Comparison of ENCODE assay signal across 9 mouse cellular contexts in the genomic region with DNA sequence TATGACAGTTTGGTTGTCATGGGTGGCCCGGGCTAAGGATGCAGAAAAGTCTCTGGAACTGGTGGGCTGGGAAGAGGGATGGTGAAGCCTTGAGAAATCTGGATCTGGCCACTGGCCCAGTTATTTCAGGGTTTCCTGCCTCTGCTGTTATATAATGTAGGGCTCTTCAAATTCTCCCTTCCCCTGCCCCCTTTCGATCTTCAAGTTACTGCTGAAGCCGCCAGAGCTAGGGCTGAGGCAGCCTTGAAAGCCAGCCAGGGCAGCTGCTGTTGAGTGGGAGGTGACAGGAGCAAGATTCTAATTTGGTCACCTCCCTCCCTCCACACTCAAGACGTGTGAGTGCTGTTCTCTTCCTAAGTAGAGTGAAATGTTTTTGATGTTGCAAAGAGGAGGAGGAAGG. TPM values are rescaled to one million over a fixed set of nuclear protein-coding genes. Genes with fewer than 3 reads are reported as not detected.
DNase-seq lines count a peak whose midpoint lies in the region; ATAC-seq and TF ChIP-seq lines count a peak whose summit lies in the region.
"Had no signal": no experiment of that assay in that cellular context is flagged by ENCODE, and none has a peak within 500 bp of the region (broad histone marks: within the 10 kb centered on the region; RNA-seq: fewer than 3 reads in every experiment).

No protein-coding gene starts in this region.

- DNase-seq in kidney, adult 2 months, result peak; percentile 25
- peak; percentile 73 to 87 for DNase-seq in left cerebral cortex, adult 2 months (ENCODE audit: extremely low spot score in 1 of 2, low spot score in 2 of 2)
- DNase-seq in right cerebral cortex, postnatal 25 days, result peak; percentile 88
- DNase-seq in cerebellum, adult 18-20 months, result no peak

- intact Hi-C loops in left cerebral cortex, adult 2 months (cut with DNase I), result loop anchor here (2.0 kb wide), 3 partner anchors 28 to 86 kb away; partner anchors contain the start of gene Herc4

- H3K4me3 ChIP-seq in kidney, adult 2 months (ENCODE audit: insufficient read depth, low read depth, low read length), result no peak overlapping the region
- H3K4me3 ChIP-seq in kidney, embryonic 14.5 days (ENCODE audit: low read length), result no peak overlapping the region
- no peak overlapping the region for H3K4me3 ChIP-seq in heart, embryonic 14.5 days (ENCODE audit: control insufficient read depth in 1 of 2, insufficient read depth in 1 of 2, low read depth in 1 of 2, low read length in 2 of 2)
- no peak overlapping the region for H3K4me3 ChIP-seq in left cerebral cortex, adult 2 months
- H3K4me3 ChIP-seq in midbrain, embryonic 13.5 days (replicated peaks), result no peak overlapping the region

- no peak overlapping the region for H3K27ac ChIP-seq in kidney, adult 2 months (ENCODE audit: insufficient read depth, low read depth, low read length)
- no peak overlapping the region for H3K27ac ChIP-seq in kidney, embryonic 14.5 days (ENCODE audit: low read depth, low read length)
- H3K27ac ChIP-seq in heart, embryonic 14.5 days (replicated peaks in 1 of 2; ENCODE audit: control insufficient read depth in 1 of 2, insufficient read depth in 1 of 2, low read depth in 2 of 2, low read length in 2 of 2), result peak overlapping the region; percentile 72 to 87
- peak overlapping the region; percentile 69 for H3K27ac ChIP-seq in left cerebral cortex, adult 2 months
- no peak overlapping the region for H3K27ac ChIP-seq in midbrain, embryonic 13.5 days

- peaks cover 5% of the 10 kb centered on the region; the same call in 1 of the 2 replicates for H3K4me1 ChIP-seq in kidney, adult 2 months (ENCODE audit: control insufficient read depth, insufficient read depth, low read length)
- H3K4me1 ChIP-seq in kidney, embryonic 14.5 days (ENCODE audit: control insufficient read depth, insufficient read depth, low read length), result no peaks in the 10 kb centered on the region
- peaks cover 22 to 25% of the 10 kb centered on the region in 2 experiments for H3K4me1 ChIP-seq in heart, embryonic 14.5 days (ENCODE audit: control insufficient read depth in 2 of 2, insufficient read depth in 2 of 2, low read length in 2 of 2)
- H3K4me1 ChIP-seq in midbrain, embryonic 13.5 days (replicated peaks), result no peaks in the 10 kb centered on the region

- no peak overlapping the region for H3K4me2 ChIP-seq in kidney, embryonic 14.5 days (replicated peaks; ENCODE audit: low read depth, low read length)
- H3K4me2 ChIP-seq in heart, embryonic 14.5 days (ENCODE audit: low read length), result no peak overlapping the region
- H3K4me2 ChIP-seq in midbrain, embryonic 13.5 days (replicated peaks), result no peak overlapping the region

- H3K27me3 ChIP-seq in kidney, adult 2 months (replicated peaks; ENCODE audit: control insufficient read depth, insufficient read depth, low read length), result no peaks in the 10 kb centered on the region
- H3K27me3 ChIP-seq in kidney, embryonic 14.5 days (ENCODE audit: control insufficient read depth, insufficient read depth, low read length), result no peaks in the 10 kb centered on the region
- no peaks in the 10 kb centered on the region for H3K27me3 ChIP-seq in heart, embryonic 14.5 days (ENCODE audit: control insufficient read depth, insufficient read depth, low read length)
- H3K27me3 ChIP-seq in midbrain, embryonic 13.5 days, result no peaks in the 10 kb centered on the region

- no peaks in the 10 kb centered on the region for H3K36me3 ChIP-seq in kidney, adult 2 months (ENCODE audit: control insufficient read depth, insufficient read depth, low read length)
- no peaks in the 10 kb centered on the region for H3K36me3 ChIP-seq in kidney, embryonic 14.5 days (ENCODE audit: control insufficient read depth, insufficient read depth, low read length)
- no peaks in the 10 kb centered on the region for H3K36me3 ChIP-seq in heart, embryonic 14.5 days (ENCODE audit: control insufficient read depth, insufficient read depth, low read length)
- H3K36me3 ChIP-seq in midbrain, embryonic 13.5 days, result no peaks in the 10 kb centered on the region

- WGBS in kidney, adult 2 months, result 37% methylated on average over 4 of the region's 4 CpGs
- WGBS in kidney, embryonic 14.5 days, result 40% methylated on average over 4 of the region's 4 CpGs
- 20% methylated on average over 4 of the region's 4 CpGs for WGBS in heart, embryonic 14.5 days
- 80% methylated on average over 4 of the region's 4 CpGs for WGBS in midbrain, embryonic 13.5 days

- no peak for TF ChIP-seq POLR2A in kidney, adult 2 months (IDR thresholded peaks at IDR 0.05; ENCODE audit: low read depth, low read length)

- H3K9me3 ChIP-seq in kidney, embryonic 14.5 days (ENCODE audit: control insufficient read depth, low read length), result no peaks in the 10 kb centered on the region
- no peaks in the 10 kb centered on the region for H3K9me3 ChIP-seq in heart, embryonic 14.5 days (ENCODE audit: control insufficient read depth, low read length)
- no peaks in the 10 kb centered on the region for H3K9me3 ChIP-seq in midbrain, embryonic 13.5 days

- no peak for ATAC-seq in kidney, embryonic 14.5 days (ENCODE audit: low FRiP score, low TSS enrichment)
- peak; percentile 68 for ATAC-seq in heart, embryonic 14.5 days (ENCODE audit: insufficient number of reproducible peaks, insufficient read depth, low FRiP score, low read depth)
- ATAC-seq in megakaryocyte, adult 5-6 weeks (ENCODE audit: poor library complexity, severe bottlenecking), result no peak
- no peak for ATAC-seq in midbrain, embryonic 13.5 days

- TF ChIP-seq CTCF in kidney, adult 2 months (conservative IDR thresholded peaks at IDR 0.05; ENCODE audit: insufficient read depth, insufficient read length, low read depth, low read length), result no peak
- no peak for TF ChIP-seq CTCF in left cerebral cortex, adult 2 months (IDR thresholded peaks at IDR 0.05)

- H3K9ac ChIP-seq in kidney, embryonic 14.5 days (ENCODE audit: low read depth, low read length), result no peak overlapping the region
- no peak overlapping the region for H3K9ac ChIP-seq in heart, embryonic 14.5 days (ENCODE audit: low read length)
- no peak overlapping the region for H3K9ac ChIP-seq in midbrain, embryonic 13.5 days (replicated peaks)

RNA-seq across cellular contexts. Expression of gene Mypn, which starts 46.8 kb away (rescaled TPM):
- 0.74 TPM in 1 of 2 replicates, not detected in the other for polyA plus RNA-seq in kidney, adult 2 months (2012; rRNA removed)
- polyA plus RNA-seq in kidney, embryonic 14.5 days (2014; fragmentation: Nextera tagmentation; extraction: Ambion mirVana), result not detected in 2 replicates
- 8.7 and 9.5 TPM in 2 replicates for polyA plus RNA-seq in heart, embryonic 14.5 days (2014; fragmentation: Nextera tagmentation; extraction: Ambion mirVana)
- 1 to 10 TPM; 3.0 to 3.2 TPM for total RNA-seq in left cerebral cortex, adult 2 months (2021)
- not detected in 2 replicates for total RNA-seq in megakaryocyte, adult 5-6 weeks (2015)
- total RNA-seq in megakaryocyte, adult 5-6 weeks (2017), result not detected in 2 replicates
- 0.05 TPM in 1 of 2 replicates, not detected in the other for polyA plus RNA-seq in midbrain, embryonic 13.5 days (2015; fragmentation: Nextera tagmentation; extraction: Ambion mirVana)
- polyA plus RNA-seq: intestine, embryonic 14.5 days had no signal

RNA-seq across cellular contexts. Expression of gene Atoh7, which starts 57.5 kb away (rescaled TPM):
- 0.19 and 0.28 TPM in 2 replicates for polyA plus RNA-seq in kidney, adult 2 months (2012; rRNA removed)
- polyA plus RNA-seq in kidney, embryonic 14.5 days (2014; fragmentation: Nextera tagmentation; extraction: Ambion mirVana), result 0.56 TPM in 1 of 2 replicates, not detected in the other
- polyA plus RNA-seq in heart, embryonic 14.5 days (2014; fragmentation: Nextera tagmentation; extraction: Ambion mirVana), result not detected in 2 replicates
- total RNA-seq in left cerebral cortex, adult 2 months (2021), result 1 to 10 TPM; 3.3 to 3.4 TPM
- total RNA-seq in megakaryocyte, adult 5-6 weeks (2015), result not detected in 2 replicates
- total RNA-seq in megakaryocyte, adult 5-6 weeks (2017), result not detected in 2 replicates
- 1.1 and 1.3 TPM in 2 replicates for polyA plus RNA-seq in midbrain, embryonic 13.5 days (2015; fragmentation: Nextera tagmentation; extraction: Ambion mirVana)

Comparison
In these comparisons a context has a peak if more than half of its experiments do, and no peak if none do; other contexts are left out.
1. DNase-seq: peak in kidney, adult 2 months (single experiment), left cerebral cortex, adult 2 months (2 of 2) and right cerebral cortex, postnatal 25 days (single experiment); none in cerebellum, adult 18-20 months (0 of 2).
2. H3K27ac ChIP-seq: peak in heart, embryonic 14.5 days (2 of 2) and left cerebral cortex, adult 2 months (single experiment); none in kidney, adult 2 months (single experiment), kidney, embryonic 14.5 days (single experiment) and midbrain, embryonic 13.5 days (single experiment).